Mouse (Mus musculus) left cerebral cortex, adult 6 months (tissue): ENCODE data around the gene Dusp12. TPM values are rescaled to one million over a fixed set of nuclear protein-coding genes. Genes with fewer than 3 reads are reported as not detected.

Experiments
- long read RNA-seq, 2 experiments: library from polyadenylated mRNA; unstranded; transcript quantifications; one replicate each; pipeline ENCODE4 v2.0.0; 2019 to 2020
- polyA plus RNA-seq: library from polyadenylated mRNA; unstranded; fragments of <200 nt; fragmentation: Nextera tagmentation; gene quantifications from 2 replicates; pipeline ENCODE4 v1.2.3, GENCODE M21; 2021

Gene Dusp12
- polyA plus RNA-seq, result 24.9 and 27.1 TPM in 2 replicates
- long read RNA-seq, experiment 1, transcript Dusp12-203 (4 exons, 1,811 nt), result minor isoform, 5 of 113 reads
- long read RNA-seq, experiment 1, transcript Dusp12-204 (6 exons, 911 nt), result minor isoform, 27 of 113 reads
- long read RNA-seq, experiment 1, transcript Dusp12-201 (6 exons, 1,374 nt), result major isoform, 43 of 113 reads
- long read RNA-seq, experiment 1, transcript Dusp12-205 (5 exons, 1,875 nt), result minor isoform, 5 of 113 reads
- long read RNA-seq, experiment 1, partial matches to known transcripts, result 2 of 113 reads
- long read RNA-seq, experiment 1, other reads (novel, unspliced or antisense), result 27 of 113 reads
- long read RNA-seq, experiment 2, transcript Dusp12-204 (6 exons, 911 nt), result minor isoform, 8 of 29 reads
- long read RNA-seq, experiment 2, transcript Dusp12-201 (6 exons, 1,374 nt), result major isoform, 15 of 29 reads
- long read RNA-seq, experiment 2, partial matches to known transcripts, result 1 of 29 reads
- long read RNA-seq, experiment 2, other reads (novel, unspliced or antisense), result 4 of 29 reads

GRCm38 (mm10) chr1:170884978-170885561, at the start of gene Dusp12, which contains the start of gene Gm26620:
Dusp12 (minus strand) TSS chr1:170885540.
Gm26620 (plus strand) TSS chr1:170885065.

GRCm38 (mm10) chr1:170927378-170927777, 42.0 kb upstream of the Dusp12 start, which contains the start of gene Fcrla:
Fcrla (minus strand) TSS chr1:170927583.

GRCm38 (mm10) chr1:170912891-170913615, 27.7 kb upstream of the Dusp12 start, which contains the start of gene Fcrlb:
Fcrlb (minus strand) TSS chr1:170912941.

GRCm38 (mm10) chr1:170867691-170868105, 17.6 kb downstream of the Dusp12 start, which contains the start of gene Atf6:
Atf6 (minus strand) TSS chr1:170867771.

Other genes with a start within 250 kb of the Dusp12 start
- 3.3 and 3.4 TPM in 2 replicates for gene Olfml2b, start 241.0 kb downstream of the Dusp12 start, polyA plus RNA-seq
- gene Atf6, start 17.8 kb downstream of the Dusp12 start, polyA plus RNA-seq, result 10.6 and 11.2 TPM in 2 replicates
- 0.89 and 1.3 TPM in 2 replicates for gene Gm26620, start 475 bp downstream of the Dusp12 start, polyA plus RNA-seq
- gene Fcrlb, start 27.4 kb upstream of the Dusp12 start, polyA plus RNA-seq, result 0.72 and 1.3 TPM in 2 replicates
- gene Fcrla, start 42.0 kb upstream of the Dusp12 start, polyA plus RNA-seq, result not detected in 2 replicates
- gene Fcgr2b, start 91.0 kb upstream of the Dusp12 start, polyA plus RNA-seq, result 4.7 and 5.4 TPM in 2 replicates
- 0.23 and 0.37 TPM in 2 replicates for gene Fcgr4, start 133.4 kb upstream of the Dusp12 start, polyA plus RNA-seq
- 27.1 and 27.8 TPM in 2 replicates for gene Fcgr3, start 179.4 kb upstream of the Dusp12 start, polyA plus RNA-seq
- gene Cfap126, start 228.4 kb upstream of the Dusp12 start, polyA plus RNA-seq, result 1.7 and 2.8 TPM in 2 replicates